Mouse (Mus musculus): ENCODE results near the gene Inpp4b.

The Inpp4b gene

GRCm38 (mm10) chr8:81831430-81831829, 489.1 kb downstream of the Inpp4b start:
- DNase-seq (ENCODE audit: low spot score in 2 of 2) = no peak

GRCm38 (mm10) chr8:81833852-81834251, 491.5 kb downstream of the Inpp4b start:
- no peak for DNase-seq (ENCODE audit: low spot score in 2 of 2)

- DNase-seq (ENCODE audit: low spot score in 2 of 2) = no peak
Observed at GRCm38 (mm10) chr8:81840512-81840911, 498.2 kb downstream of the Inpp4b start.

- no peak for DNase-seq (ENCODE audit: low spot score in 2 of 2)
Observed at GRCm38 (mm10) chr8:81844104-81844982, 502.0 kb downstream of the Inpp4b start.

GRCm38 (mm10) chr8:81847929-81848328, 505.6 kb downstream of the Inpp4b start:
- DNase-seq (ENCODE audit: low spot score in 2 of 2) = no peak

- DNase-seq (ENCODE audit: low spot score in 2 of 2) = no peak
Observed at GRCm38 (mm10) chr8:81849976-81850375, 507.6 kb downstream of the Inpp4b start.

- no peak for DNase-seq (ENCODE audit: low spot score in 2 of 2)
Observed at GRCm38 (mm10) chr8:81853184-81853583, 510.8 kb downstream of the Inpp4b start.

GRCm38 (mm10) chr8:81854543-81854942, 512.2 kb downstream of the Inpp4b start:
- DNase-seq (ENCODE audit: low spot score in 2 of 2) = no peak

GRCm38 (mm10) chr8:81855009-81855408, 512.7 kb downstream of the Inpp4b start:
- DNase-seq (ENCODE audit: low spot score in 2 of 2) = no peak

GRCm38 (mm10) chr8:81856120-81856519, 513.8 kb downstream of the Inpp4b start:
- DNase-seq (ENCODE audit: low spot score in 2 of 2) = no peak

- DNase-seq (ENCODE audit: low spot score in 2 of 2) = no peak
Observed at GRCm38 (mm10) chr8:81856608-81857007, 514.3 kb downstream of the Inpp4b start.

- DNase-seq (ENCODE audit: low spot score in 2 of 2) = no peak
Observed at GRCm38 (mm10) chr8:81858393-81858792, 516.0 kb downstream of the Inpp4b start.

GRCm38 (mm10) chr8:81859805-81860204, 517.4 kb downstream of the Inpp4b start:
- no peak for DNase-seq (ENCODE audit: low spot score in 2 of 2)

- DNase-seq (ENCODE audit: low spot score in 2 of 2) = no peak
Observed at GRCm38 (mm10) chr8:81861311-81861710, 519.0 kb downstream of the Inpp4b start.

- DNase-seq (ENCODE audit: low spot score in 2 of 2) = no peak
Observed at GRCm38 (mm10) chr8:81862738-81863137, 520.4 kb downstream of the Inpp4b start.

- no peak for DNase-seq (ENCODE audit: low spot score in 2 of 2)
Observed at GRCm38 (mm10) chr8:81864318-81864717, 522.0 kb downstream of the Inpp4b start.

- DNase-seq (ENCODE audit: low spot score in 2 of 2) = no peak
Observed at GRCm38 (mm10) chr8:81865664-81866063, 523.3 kb downstream of the Inpp4b start.

GRCm38 (mm10) chr8:81867020-81867419, 524.7 kb downstream of the Inpp4b start:
- no peak for DNase-seq (ENCODE audit: low spot score in 2 of 2)

- DNase-seq (ENCODE audit: low spot score in 2 of 2) = no peak
Observed at GRCm38 (mm10) chr8:81870466-81870865, 528.1 kb downstream of the Inpp4b start.

- no peak for DNase-seq (ENCODE audit: low spot score in 2 of 2)
Observed at GRCm38 (mm10) chr8:81880071-81880470, 537.7 kb downstream of the Inpp4b start.

- no peak for DNase-seq (ENCODE audit: low spot score in 2 of 2)
Observed at GRCm38 (mm10) chr8:81884195-81884594, 541.8 kb downstream of the Inpp4b start.

- DNase-seq (ENCODE audit: low spot score in 2 of 2) = no peak
Observed at GRCm38 (mm10) chr8:81888843-81889242, 546.5 kb downstream of the Inpp4b start.

GRCm38 (mm10) chr8:81893292-81893691, 550.9 kb downstream of the Inpp4b start:
- no peak for DNase-seq (ENCODE audit: low spot score in 2 of 2)

- no peak for DNase-seq (ENCODE audit: low spot score in 2 of 2)
Observed at GRCm38 (mm10) chr8:81946812-81947211, 604.5 kb downstream of the Inpp4b start.

All from spleen, postnatal 14 days (tissue).